Mouse (Mus musculus) lung, postnatal 36 days (tissue): Measurements from ENCODE around the gene Slain1.

Experiments used
- DNase-seq: peaks from one replicate; pipeline ENCODE4 v3.0.0; 2022; ENCODE audit warnings: mixed read lengths

Slain1 gene

GRCm38 (mm10) chr14:103649896-103650334 is at the start of gene Slain1:
Gene Slain1, plus strand, starts transcription at chr14:103650228.
- peak; percentile 91 for DNase-seq

GRCm38 (mm10) chr14:103608063-103608462 is 42.0 kb upstream of the Slain1 start:
- peak; percentile 24 for DNase-seq

GRCm38 (mm10) chr14:103613573-103614271 is 36.3 kb upstream of the Slain1 start:
- DNase-seq, result no peak

GRCm38 (mm10) chr14:103614272-103614587 is 35.8 kb upstream of the Slain1 start:
- no peak for DNase-seq

GRCm38 (mm10) chr14:103619756-103620155 is 30.3 kb upstream of the Slain1 start:
- DNase-seq, result no peak

- no peak for DNase-seq
These were observed 28.8 kb upstream of the Slain1 start for GRCm38 (mm10) chr14:103621207-103621606.

GRCm38 (mm10) chr14:103626100-103626499 is 23.9 kb upstream of the Slain1 start:
- DNase-seq, result no peak

- DNase-seq, result no peak
These were observed 20.2 kb upstream of the Slain1 start for GRCm38 (mm10) chr14:103629639-103630364.

- peak; percentile 15 for DNase-seq
These were observed 19.5 kb upstream of the Slain1 start for GRCm38 (mm10) chr14:103630545-103630944.

- no peak for DNase-seq
These were observed 6.1 kb upstream of the Slain1 start for GRCm38 (mm10) chr14:103643933-103644332.

GRCm38 (mm10) chr14:103647981-103648380 is 2.0 kb upstream of the Slain1 start:
- DNase-seq, result no peak

- DNase-seq, result peak; percentile 10
These were observed 1.3 kb upstream of the Slain1 start for GRCm38 (mm10) chr14:103648623-103649255.

GRCm38 (mm10) chr14:103649302-103649701 is 726 bp upstream of the Slain1 start:
- no peak for DNase-seq

- peak; percentile 66 for DNase-seq
These were observed 529 bp downstream of the Slain1 start for GRCm38 (mm10) chr14:103650413-103651101.

GRCm38 (mm10) chr14:103651106-103651505 is 1.1 kb downstream of the Slain1 start:
- no peak for DNase-seq

- no peak for DNase-seq
These were observed 1.5 kb downstream of the Slain1 start for GRCm38 (mm10) chr14:103651562-103651961.

GRCm38 (mm10) chr14:103652524-103652923 is 2.5 kb downstream of the Slain1 start:
- DNase-seq, result no peak

- no peak for DNase-seq
These were observed 3.8 kb downstream of the Slain1 start for GRCm38 (mm10) chr14:103653800-103654199.

- no peak for DNase-seq
These were observed 5.4 kb downstream of the Slain1 start for GRCm38 (mm10) chr14:103655448-103655847.

GRCm38 (mm10) chr14:103657876-103658275 is 7.8 kb downstream of the Slain1 start:
- DNase-seq, result no peak

GRCm38 (mm10) chr14:103663026-103663425 is 13.0 kb downstream of the Slain1 start:
- no peak for DNase-seq

- DNase-seq, result no peak
These were observed 14.4 kb downstream of the Slain1 start for GRCm38 (mm10) chr14:103664391-103664790.

GRCm38 (mm10) chr14:103666347-103666954 is 16.4 kb downstream of the Slain1 start:
- no peak for DNase-seq
